16 mouse cellular contexts compared by ENCODE assay signal in genomic region chr5:31840406-31840805, GRCm38 (mm10).
"Had no signal": no experiment of that assay in that cellular context is flagged by ENCODE, and none has a peak within 500 bp of the region (broad histone marks: within the 10 kb centered on the region; RNA-seq: fewer than 3 reads in every experiment).

No protein-coding gene starts in this region.

- H3K27me3 ChIP-seq: liver, embryonic 13.5 days; liver, embryonic 15.5 days; megakaryocyte, embryonic 14.5 days; midbrain, embryonic 13.5 days; midbrain, embryonic 15.5 days; neural tube, embryonic 12.5 days; stomach, embryonic 15.5 days had no signal

- DNase-seq: liver, embryonic 13.5 days; liver, postnatal 0 days; lung, adult 2 months; right cerebral cortex, postnatal 14 days; thymus, adult 2 months; thymus, postnatal 25 days; thymus, postnatal 4 days had no signal

- H3K4me3 ChIP-seq: liver, embryonic 13.5 days; liver, embryonic 15.5 days; megakaryocyte, embryonic 14.5 days; midbrain, embryonic 13.5 days; midbrain, embryonic 15.5 days; neural tube, embryonic 12.5 days; stomach, embryonic 15.5 days had no signal

- H3K4me1 ChIP-seq: liver, embryonic 13.5 days; liver, embryonic 15.5 days; midbrain, embryonic 13.5 days; midbrain, embryonic 15.5 days; neural tube, embryonic 12.5 days; stomach, embryonic 15.5 days had no signal

- H3K9me3 ChIP-seq: liver, embryonic 13.5 days; liver, embryonic 15.5 days; midbrain, embryonic 15.5 days; stomach, embryonic 15.5 days had no signal

- H3K4me2 ChIP-seq: liver, embryonic 13.5 days; liver, embryonic 15.5 days; midbrain, embryonic 11.5 days; midbrain, embryonic 13.5 days; midbrain, embryonic 15.5 days; neural tube, embryonic 12.5 days; stomach, embryonic 15.5 days had no signal

- H3K9ac ChIP-seq: liver, embryonic 13.5 days; liver, embryonic 15.5 days; liver, postnatal 0 days; midbrain, embryonic 13.5 days; midbrain, embryonic 15.5 days; neural tube, embryonic 12.5 days; stomach, embryonic 15.5 days had no signal

- ATAC-seq: liver, postnatal 0 days; midbrain, embryonic 13.5 days; midbrain, embryonic 15.5 days had no signal

- H3K27ac ChIP-seq: liver, embryonic 13.5 days; liver, embryonic 15.5 days; macrophage; midbrain, embryonic 13.5 days; midbrain, embryonic 15.5 days; neural tube, embryonic 12.5 days; stomach, embryonic 15.5 days; stomach, postnatal 0 days had no signal

- H3K36me3 ChIP-seq: liver, embryonic 13.5 days; liver, embryonic 15.5 days; midbrain, embryonic 13.5 days; midbrain, embryonic 15.5 days; neural tube, embryonic 12.5 days; stomach, embryonic 15.5 days had no signal
